Mouse (Mus musculus) ovary, adult 18-20 months (tissue): ENCODE measurements around the gene Ryr1.

Experiments
- DNase-seq: peaks from one replicate; pipeline ENCODE4 v3.0.0; 2022; ENCODE audit warnings: low spot score, mixed read lengths

Gene Ryr1

GRCm38 (mm10) chr7:29037261-29037660, 87.7 kb downstream of the Ryr1 start:
- DNase-seq, result no peak

DNA sequence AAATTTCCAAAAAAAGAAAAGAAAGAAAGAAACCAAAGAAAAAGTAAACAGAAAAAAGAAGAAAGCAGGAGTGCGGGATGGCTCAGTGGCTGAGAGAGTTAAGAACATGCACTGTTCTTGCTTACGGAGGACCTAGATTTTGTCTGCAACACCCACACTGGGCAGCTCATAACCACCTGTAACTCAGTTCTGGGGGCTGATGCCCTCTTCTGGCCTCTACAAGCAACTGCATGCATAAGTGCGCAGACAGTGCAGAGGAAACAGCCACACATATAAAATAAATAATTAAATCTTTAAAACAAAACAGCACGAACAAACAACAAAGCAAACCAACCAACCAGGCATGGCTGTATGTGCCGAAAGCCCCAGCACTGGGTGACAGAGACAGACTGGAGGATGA, 92.3 kb downstream of the Ryr1 start:
- DNase-seq, result no peak

DNA sequence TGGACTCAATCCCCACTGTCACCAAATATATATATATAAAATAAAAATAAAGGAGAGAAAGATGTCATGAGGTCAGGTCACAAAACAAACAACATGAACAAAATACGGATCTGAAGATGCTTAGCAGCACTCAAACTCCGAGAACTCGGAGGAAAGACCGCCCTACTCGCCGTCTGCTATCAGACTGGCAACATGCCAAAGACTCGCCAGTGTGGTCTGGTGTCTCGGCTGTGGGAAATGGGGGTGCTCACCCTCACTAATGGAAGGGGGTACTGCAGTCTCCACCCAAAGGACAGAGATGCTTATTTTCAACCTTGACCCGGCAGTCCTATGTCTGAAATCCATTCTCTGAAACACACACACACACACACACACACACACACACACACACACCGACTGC, 93.3 kb downstream of the Ryr1 start:
- no peak for DNase-seq

DNA sequence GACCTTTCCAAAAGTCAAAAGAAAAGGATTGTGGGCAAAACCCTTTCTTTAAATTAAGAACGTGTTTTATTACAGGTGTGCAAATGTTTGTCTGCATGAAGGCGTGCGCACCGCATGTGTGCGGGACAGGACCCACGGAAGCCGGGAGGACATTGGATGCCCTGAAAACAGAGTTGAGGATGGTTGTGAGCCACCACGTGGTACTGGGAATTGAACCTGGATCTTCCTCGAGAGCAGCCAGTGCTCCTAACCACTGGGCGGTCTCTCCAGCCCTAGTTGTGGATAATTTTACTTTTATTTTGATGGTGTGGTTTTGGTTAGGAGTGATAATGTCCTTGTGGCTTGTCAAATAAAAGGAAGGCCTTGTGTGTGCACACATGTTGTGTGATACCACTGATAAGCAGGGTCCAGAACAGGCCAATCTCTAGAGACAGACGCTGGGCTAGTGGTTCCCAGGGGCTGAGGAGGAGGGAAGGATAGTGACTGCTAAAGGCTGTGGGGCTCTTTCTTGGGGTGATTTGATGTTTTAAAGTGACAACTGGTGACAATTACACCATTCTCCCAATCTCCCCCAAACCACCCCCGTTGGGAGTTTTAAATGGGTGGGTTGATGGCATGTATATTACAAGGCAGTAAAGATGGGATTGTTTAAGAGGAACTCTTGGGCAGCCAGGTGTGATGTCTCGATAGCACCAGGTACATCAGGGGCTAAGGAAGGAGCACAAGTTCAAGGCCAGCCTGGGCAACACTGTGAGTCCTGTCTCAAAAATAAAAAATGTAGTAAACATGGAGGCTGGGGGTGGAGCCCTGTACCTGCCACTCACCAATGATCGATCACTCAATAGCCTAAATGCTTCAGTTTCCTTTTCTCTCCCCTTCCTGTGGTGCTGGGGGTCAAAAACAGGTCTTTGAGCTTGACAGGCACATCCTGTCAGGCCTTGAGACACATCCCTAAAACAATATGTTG, 95.0 kb downstream of the Ryr1 start:
- no peak for DNase-seq

- no peak for DNase-seq
These were observed 96.2 kb downstream of the Ryr1 start for GRCm38 (mm10) chr7:29028761-29029160.

DNA sequence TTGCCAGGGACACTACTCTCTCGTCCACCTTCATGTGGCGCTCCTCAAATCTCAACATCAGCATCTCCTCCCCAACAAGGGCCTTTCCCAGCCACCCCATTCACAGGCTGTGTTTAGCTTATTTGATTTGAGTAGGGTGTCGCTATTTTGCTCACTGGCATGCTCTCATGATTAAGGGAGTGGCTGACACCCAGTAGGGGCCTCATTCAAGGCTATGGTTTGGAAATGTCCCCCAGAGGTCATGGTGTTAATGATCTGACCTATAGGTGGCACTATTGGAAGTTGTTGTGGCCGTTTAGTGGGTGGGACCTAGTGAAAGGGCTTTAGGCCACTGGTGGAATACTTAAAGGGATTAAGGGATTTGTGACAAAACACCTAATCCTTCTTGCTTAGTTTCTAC, 98.2 kb downstream of the Ryr1 start:
- no peak for DNase-seq

DNA sequence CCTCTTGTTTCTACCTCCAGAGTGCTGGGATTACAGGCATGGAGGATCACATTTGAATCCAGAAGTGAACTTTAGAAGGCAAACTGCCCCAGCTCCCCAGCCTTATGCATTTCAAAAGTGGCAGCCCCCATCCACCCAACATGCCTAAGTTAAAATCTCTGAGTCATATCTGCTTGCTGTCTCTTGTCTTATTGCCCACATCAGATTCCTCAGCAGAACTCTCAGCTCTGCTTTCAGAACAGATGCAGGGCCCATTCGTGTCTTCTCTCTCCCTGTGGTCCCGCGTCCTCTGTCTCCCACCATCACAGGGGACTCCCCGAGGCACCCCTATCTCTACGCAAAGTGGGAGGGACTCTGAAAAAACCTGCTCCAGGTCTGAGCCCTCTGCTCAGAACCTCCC, 98.8 kb downstream of the Ryr1 start:
- no peak for DNase-seq

GRCm38 (mm10) chr7:29025566-29025965, 99.4 kb downstream of the Ryr1 start:
- DNase-seq, result no peak

DNA sequence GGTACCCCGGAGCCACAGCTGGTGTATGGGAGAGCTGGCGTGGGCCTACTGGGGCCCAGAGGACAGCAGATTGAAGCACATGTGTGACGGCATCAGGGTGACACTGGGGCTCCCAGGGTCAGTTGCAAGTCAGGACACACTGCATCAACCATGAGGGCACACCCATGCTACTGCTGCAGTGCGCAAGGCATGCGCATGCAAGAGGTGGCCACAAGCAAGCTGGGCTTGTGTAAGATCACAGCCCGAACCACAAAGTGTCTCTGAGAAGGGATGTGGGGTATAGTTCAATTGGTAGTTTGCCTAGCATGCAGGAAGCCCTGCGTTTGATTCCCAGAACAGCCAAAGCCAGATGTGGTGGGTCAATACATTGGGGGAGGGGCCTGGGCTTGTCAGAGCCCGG, 101.5 kb downstream of the Ryr1 start:
- DNase-seq, result no peak

- no peak for DNase-seq
These were observed 102.5 kb downstream of the Ryr1 start for GRCm38 (mm10) chr7:29022479-29022878.

GRCm38 (mm10) chr7:29019447-29020220, 105.3 kb downstream of the Ryr1 start:
- no peak for DNase-seq

GRCm38 (mm10) chr7:29017222-29017621, 107.8 kb downstream of the Ryr1 start:
- DNase-seq, result no peak

DNA sequence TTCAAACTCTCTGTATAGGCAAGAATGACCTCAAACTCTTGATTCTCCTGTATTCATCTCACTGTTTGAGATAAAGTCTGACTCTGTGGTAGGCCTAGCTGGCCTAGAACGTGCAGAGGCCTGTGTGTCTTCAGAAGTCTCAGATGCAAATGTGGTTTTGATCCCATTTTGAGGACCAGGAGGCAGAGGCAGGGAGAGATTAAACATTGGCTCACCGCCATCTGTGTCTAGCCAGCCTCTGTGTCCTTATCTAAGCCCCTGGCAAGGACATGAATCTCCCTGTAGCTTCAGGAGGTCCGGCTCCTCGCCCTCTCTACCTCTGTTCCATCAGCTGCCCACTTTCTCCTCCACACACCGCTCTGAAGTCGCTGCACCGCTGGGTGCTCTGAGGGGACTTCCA, 108.5 kb downstream of the Ryr1 start:
- DNase-seq, result no peak

DNA sequence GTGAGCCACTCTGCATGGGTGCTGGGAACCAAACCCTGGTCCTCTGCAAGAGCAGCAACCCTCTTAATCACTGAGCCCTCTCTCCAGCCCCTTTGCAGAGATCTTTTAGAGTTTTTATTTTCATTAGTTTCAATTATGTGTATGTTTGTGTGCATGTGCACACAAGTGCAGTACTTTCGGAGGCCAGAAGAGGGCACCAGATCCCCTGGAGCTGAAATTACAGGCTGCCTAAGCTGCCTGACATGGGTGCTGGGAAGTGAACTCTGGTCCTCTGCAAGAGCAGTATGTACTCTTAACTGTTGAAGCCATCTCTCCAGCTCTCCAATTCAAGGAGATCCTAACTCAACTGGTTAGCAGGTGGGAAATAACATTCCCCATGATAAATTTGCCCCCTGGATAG, 110.0 kb downstream of the Ryr1 start:
- DNase-seq, result no peak

GRCm38 (mm10) chr7:29008714-29009113, 116.3 kb downstream of the Ryr1 start:
- no peak for DNase-seq

DNA sequence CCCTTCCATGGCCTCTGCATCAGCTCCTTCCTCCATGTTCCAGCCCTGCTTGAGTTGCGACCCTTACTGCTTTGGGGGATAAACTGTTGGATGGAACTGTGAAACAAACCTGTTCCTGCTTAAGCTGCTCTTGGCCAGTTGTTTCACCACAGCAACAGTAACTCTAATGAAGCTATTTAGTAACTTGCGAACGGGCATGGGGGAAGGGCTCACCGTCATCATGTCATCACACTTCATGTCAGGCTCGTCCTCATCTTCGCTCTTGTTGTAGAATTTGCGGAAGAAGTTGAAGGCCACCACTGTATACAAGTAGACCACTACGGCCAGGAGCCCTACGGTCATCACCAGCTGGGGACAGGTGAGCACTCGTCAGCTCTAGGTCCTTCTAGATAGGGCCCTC, 116.8 kb downstream of the Ryr1 start:
- DNase-seq, result no peak

DNA sequence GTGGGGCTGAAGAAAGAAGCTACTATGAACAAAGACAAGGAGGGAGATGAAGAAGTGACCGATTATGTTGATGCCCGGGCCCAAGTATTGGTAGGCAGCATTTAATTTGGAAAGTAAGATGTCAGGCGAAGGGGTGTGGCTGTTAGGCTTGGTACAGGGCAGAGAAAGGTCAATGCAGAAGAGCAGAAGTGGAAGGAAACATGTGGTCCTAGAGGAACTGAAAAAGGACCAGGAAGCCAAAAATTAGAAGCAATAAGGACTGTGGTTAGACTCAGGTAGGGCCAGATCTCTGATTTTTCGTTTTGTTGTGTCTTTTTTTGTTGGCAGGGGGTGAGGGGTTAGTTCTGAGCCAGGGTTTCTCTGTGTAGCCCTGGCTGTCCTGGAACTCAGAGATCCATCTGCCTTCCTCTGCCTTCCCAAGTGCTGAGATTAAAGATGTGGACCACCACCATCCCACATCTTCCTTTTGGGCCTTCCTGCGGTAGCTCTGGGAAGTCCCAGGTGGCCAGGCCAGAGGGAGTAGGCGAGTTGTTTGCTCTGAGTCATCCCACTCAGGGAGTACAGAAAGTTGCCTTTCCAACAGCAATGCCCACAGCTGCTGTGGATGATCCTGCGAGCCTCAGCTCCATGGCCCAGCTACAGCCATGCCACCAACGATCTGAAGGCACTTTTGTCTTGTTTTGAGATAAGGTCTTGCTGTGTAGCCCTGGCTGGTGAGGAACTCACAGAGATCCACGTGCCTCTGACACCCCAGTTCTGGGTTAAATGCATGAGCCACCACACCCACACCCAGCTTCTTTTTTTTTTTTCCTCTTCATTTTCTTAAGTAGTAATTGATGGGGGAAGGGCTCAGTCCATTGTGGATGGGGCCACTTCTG, 117.5 kb downstream of the Ryr1 start:
- DNase-seq, result no peak

DNA sequence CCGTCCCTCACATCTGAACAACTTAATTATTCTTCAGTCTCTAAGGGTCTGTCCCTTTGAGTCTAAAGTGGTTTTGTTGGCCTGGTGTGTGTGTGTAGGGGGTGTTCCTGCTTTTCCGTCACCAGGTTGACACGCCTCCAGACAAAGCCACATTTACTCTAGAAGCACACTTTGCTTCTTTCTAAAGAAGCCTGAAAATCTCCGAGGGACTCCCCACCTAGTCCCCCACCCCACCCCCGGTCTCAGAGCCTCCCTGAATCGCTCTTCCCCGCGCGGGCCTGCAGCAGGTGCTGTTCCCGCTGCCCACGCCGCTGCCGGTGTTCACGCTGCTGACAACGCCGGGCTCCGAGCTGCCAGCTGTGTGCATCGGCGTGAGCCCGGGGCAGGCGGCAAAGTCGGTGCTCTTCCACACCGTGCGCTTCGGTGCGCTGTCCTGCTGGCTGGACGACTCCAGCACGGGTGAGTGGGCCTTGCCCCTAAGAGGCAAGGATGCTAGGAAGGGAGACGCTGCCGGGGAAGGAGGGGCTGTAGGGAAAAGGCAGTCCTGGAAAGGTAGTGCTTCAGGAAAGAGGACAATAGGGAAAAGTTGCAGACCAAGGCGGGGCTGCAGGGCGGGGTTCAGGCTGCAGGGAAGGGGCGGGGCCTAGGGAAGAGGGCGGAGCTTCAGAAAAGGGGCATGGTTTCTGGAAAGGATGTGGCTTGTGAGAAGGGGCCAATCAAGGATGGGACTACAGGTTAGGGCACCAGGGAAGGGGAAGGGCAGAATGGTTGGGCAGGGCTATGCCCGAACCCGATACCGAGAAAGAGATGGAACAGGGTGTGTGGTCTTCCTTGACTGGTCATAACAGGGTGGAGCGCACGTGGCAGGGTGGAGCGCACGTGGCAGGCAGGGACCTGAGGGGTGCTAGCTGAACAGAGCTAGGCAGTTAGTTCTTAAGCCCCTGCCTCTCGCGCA, 124.1 kb downstream of the Ryr1 start:
- DNase-seq, result no peak

DNA sequence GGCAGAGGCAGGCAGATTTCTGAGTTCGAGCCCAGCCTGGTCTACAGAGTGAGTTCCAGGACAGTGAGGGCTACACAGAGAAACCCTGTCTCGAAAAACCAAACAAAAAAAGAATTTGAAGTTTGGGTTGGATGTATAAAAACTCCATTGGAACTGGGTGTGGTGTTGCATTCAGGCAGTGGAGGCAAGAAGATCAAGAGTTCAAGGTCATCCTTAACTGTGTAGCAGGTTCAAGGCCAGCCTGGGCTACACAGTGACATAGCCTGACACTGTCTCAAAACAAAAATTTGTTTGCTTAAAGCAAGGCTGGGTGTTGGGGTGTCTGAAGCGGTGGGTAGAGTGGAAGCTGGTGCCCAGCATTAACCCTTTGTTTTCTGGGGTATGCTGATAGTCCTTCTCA, 131.6 kb downstream of the Ryr1 start:
- no peak for DNase-seq

DNA sequence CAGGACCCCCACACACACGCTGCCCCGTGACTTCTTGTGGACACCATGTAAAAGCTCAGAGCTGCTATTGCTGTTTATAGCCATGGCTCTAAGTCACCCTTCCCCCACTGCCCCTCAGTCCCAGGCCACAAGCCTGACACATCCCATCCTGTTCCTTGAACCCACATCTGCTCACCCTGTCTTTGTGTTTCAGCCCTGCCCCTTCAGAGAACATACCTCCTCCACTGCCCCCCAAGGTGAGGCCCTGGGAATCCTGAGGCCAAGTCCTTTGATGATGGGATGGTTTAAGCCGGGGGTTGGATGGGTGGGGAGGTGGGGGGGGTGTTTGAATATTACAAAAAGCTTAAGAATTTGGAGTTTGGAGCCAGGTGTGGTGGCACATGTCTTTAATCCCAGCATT, 132.0 kb downstream of the Ryr1 start:
- DNase-seq, result no peak

DNA sequence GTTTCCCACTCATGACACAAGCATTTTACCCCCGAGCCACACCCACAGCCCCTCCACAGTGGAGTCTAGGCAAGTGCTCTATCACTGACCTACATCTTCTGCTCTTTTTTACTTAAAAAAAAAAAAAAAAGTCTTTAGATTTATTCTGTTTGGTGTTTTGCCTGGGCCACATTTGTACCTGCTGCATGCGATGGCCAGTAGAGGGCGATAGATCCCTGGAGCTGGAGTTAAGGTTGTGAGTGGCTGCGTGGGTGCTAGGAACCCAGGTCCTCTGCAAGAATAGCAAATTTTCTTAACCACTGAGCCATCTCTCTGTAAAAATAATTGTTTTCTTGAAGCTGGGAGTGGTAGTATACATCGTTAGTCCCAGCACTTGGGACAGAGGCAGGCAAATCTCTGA, 133.4 kb downstream of the Ryr1 start:
- no peak for DNase-seq
